Mouse (Mus musculus) bone marrow, adult 2 months (tissue): ENCODE measurements around the gene Tspan9. TPM values are rescaled to one million over a fixed set of nuclear protein-coding genes. Genes with fewer than 3 reads are reported as not detected.

Experiments used
- H3K27ac ChIP-seq: fragments of 200-500 bp; 2 replicates; pipeline ENCODE4 v1.5.1; 2012; ENCODE audit warnings: low read depth, mild to moderate bottlenecking, control low read depth, inconsistent platforms, low read length; ENCODE audit not compliant: control insufficient read depth, poor library complexity, insufficient read depth
- H3K4me1 ChIP-seq: fragments of 200-500 bp; 2 replicates; pipeline ENCODE4 v1.6.1; 2011; ENCODE audit warnings: low read length; ENCODE audit not compliant: control insufficient read depth, insufficient read depth
- H3K4me3 ChIP-seq: fragments of 200-500 bp; replicated peaks from 2 replicates; pipeline ENCODE3; 2011; ENCODE audit warnings: mild to moderate bottlenecking, low read depth, low read length, control low read depth; ENCODE audit not compliant: control insufficient read depth
- CTCF ChIP-seq: fragments of 200-500 bp; IDR thresholded peaks from 2 replicates; pipeline ENCODE4 v1.5.1; 2011; ENCODE audit warnings: low read length, control low read depth; ENCODE audit not compliant: control insufficient read depth, insufficient read depth
- POLR2A ChIP-seq: fragments of 200-500 bp; IDR thresholded peaks from 2 replicates; pipeline ENCODE4 v1.6.1; 2011; ENCODE audit warnings: low read depth, mild to moderate bottlenecking, control low read depth, low read length, borderline replicate concordance; ENCODE audit not compliant: control insufficient read depth
- WGBS: fragments of 180-500 bp; shearing (Covaris S2); methylation state at CpG from one replicate; pipeline ENCODE4 v1.1.7; 2018; 5-methylcytosine and 5-hydroxymethylcytosine counted together
- polyA plus RNA-seq: library from polyadenylated mRNA; stranded (reverse); fragments of >200 nt; gene quantifications from 2 replicates; pipeline ENCODE4 v1.2.4, GENCODE M21; 2011; ENCODE audit warnings: low replicate concordance; ENCODE audit not compliant: missing spikeins, insufficient read depth, insufficient read length

Tspan9 gene
- polyA plus RNA-seq, 1 experiment = 10.2 TPM

DNA sequence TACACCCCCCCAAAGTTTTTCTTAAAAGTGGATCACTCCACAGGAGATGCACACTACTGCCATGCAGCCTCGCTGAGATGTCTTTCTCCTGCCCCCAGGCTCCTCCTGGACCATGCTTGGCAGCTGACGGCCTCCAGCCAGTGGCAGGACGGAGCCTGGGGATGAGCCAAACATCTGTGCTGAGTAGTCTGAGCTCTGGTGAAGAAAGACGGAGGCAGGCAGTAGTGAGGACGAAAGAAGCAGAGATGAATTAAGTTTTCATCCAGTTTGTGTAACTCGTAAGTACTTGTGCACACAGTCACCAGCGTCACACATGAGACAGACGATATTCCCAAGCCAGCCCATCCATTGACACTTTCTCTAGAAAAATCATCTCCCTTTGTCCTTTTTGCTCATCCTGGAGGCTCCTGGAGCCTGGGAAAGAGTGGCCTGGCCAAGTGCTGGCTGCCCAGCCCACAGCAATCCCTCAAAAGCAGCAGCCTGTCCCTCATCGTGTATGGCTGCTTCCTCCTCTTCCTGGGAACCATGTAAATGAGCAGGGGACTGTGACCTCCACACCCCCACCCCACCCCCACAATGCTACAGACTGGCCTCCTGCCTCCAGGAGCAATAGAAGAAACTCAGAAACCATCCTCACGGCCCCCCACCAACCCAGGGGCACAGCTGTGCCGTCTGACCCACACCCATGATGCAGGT is 110.1 kb downstream of the Tspan9 start:
- Histone ChIP-seq H3K27ac (no peak overlapping the region), H3K4me3 (no peak overlapping the region), H3K4me1 (no peaks in the 10 kb centered on the region)
- 64% methylated on average over 11 of the region's 11 CpGs for WGBS
- TF ChIP-seq CTCF (no peak), POLR2A (no peak)

DNA sequence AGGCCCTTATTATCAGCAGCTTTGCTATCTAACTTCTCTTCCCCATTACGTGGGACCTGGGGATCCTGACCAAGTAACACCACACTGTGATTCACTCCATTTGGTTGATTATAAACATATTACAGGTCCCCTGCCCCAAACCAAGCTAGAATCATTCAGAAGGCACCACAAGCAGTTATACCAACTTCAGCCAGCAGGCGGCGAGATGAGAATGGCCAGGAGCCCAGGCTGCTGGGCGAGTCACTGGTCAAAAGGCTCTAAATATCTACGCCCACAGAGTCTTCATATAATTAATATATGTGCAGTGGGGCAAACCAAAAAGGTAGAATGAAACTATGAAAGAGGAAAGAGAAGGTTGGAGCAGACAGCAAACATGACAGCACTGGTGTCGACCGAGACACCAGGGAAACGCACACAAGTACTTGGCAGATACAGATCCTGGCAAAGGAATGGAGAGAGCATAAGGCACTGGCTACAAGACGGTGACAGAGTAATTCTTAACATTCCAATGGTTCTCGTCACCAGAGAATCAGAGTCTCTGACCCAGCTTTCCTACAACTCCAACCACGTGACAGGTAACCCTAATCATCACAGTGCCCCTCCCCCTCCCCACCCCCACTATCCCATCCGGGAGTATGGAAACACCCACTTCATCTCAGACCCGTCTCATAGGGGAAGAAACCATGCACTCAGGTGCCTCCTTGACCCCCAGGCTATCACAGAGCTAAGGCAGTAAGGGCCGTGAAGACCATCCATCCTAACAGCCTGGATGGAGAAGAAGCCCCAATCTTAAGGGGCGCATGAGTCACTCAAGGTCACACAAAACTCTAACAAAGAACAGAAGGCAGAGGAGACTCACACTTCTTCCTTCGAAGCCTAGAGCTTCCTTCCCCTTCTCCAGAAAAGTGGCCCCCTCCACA is 110.9 kb downstream of the Tspan9 start:
- H3K4me1 ChIP-seq = no peaks in the 10 kb centered on the region

DNA sequence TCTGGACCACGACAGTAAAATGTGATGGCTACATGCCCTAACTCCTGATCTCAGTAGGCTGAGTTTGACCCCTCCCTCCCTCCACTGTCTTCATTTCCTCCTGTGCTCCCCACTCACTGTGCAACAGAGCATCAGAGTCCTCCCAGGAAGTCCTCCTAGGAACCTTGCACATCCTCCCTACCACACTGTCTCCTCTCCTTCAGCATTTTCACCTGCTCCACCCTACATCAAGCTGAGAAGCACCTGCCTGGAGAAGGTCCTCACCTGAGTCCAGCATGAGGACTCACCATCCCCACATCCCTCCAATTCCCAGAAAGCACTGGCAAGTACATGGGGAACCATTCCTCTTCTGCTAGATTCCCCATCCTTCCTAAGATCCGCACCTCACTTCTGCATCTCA is 111.8 kb downstream of the Tspan9 start:
- H3K27ac ChIP-seq = no peak overlapping the region
- no peak overlapping the region for H3K4me3 ChIP-seq
- no peaks in the 10 kb centered on the region for H3K4me1 ChIP-seq
- WGBS = 56% methylated on average over 2 of the region's 2 CpGs
- TF ChIP-seq CTCF = no peak
- no peak for TF ChIP-seq POLR2A

More for the DNA sequence above, 110.9 kb downstream of the Tspan9 start:
- H3K27ac ChIP-seq = no peak overlapping the region
- no peak overlapping the region for H3K4me3 ChIP-seq
- TF ChIP-seq POLR2A (no peak), CTCF (peak; percentile 72)
- 40% methylated on average over 16 of the region's 16 CpGs for WGBS

- Histone ChIP-seq H3K4me1 (no peaks in the 10 kb centered on the region), H3K27ac (no peak overlapping the region), H3K4me3 (no peak overlapping the region)
- TF ChIP-seq CTCF (no peak), POLR2A (no peak)
- WGBS = 71% methylated on average over 4 of the region's 4 CpGs
These were observed 112.3 kb downstream of the Tspan9 start for GRCm38 (mm10) chr6:128031096-128031495.

DNA sequence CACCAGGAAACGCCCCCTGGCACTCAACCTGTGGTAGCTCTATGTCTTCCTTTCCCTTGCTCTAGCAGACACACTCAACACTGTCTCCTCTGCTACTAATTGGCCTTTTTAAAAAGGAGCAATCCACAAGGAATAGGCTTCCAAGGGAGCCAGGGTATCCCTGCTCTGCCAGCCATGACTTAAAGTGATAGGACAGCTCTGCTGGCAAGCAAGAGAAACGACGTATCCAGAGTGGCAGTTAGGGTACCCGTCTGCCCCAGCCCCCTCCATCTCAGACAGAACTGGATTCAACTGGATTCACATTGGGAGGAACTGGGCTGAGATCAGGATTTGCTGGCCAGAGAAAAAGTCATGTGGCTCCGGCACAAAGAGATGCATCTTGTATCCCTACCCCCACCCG is 112.9 kb downstream of the Tspan9 start:
- Histone ChIP-seq H3K4me1 (no peaks in the 10 kb centered on the region), H3K27ac (no peak overlapping the region), H3K4me3 (no peak overlapping the region)
- 80% methylated on average over 6 of the region's 6 CpGs for WGBS
- no peak for TF ChIP-seq POLR2A
- TF ChIP-seq CTCF = no peak

GRCm38 (mm10) chr6:128029517-128030348 is 113.7 kb downstream of the Tspan9 start:
- WGBS = 82% methylated on average over 9 of the region's 9 CpGs
- Histone ChIP-seq H3K4me3 (no peak overlapping the region), H3K27ac (no peak overlapping the region), H3K4me1 (no peaks in the 10 kb centered on the region)
- TF ChIP-seq CTCF (no peak), POLR2A (no peak)

GRCm38 (mm10) chr6:128028116-128028940 is 115.1 kb downstream of the Tspan9 start:
- 62% methylated on average over 10 of the region's 10 CpGs for WGBS
- H3K27ac ChIP-seq = no peak overlapping the region
- TF ChIP-seq POLR2A (no peak), CTCF (no peak)
- H3K4me3 ChIP-seq = no peak overlapping the region
- H3K4me1 ChIP-seq = no peaks in the 10 kb centered on the region
